Mouse (Mus musculus) liver, embryonic 11.5 days (tissue): ENCODE results near the gene Cfd. TPM values are rescaled to one million over a fixed set of nuclear protein-coding genes. Genes with fewer than 3 reads are reported as not detected.

ENCODE experiments used
- ATAC-seq: fragments of 200-750 bp; cut with Nextera tagmentation; replicated peaks from 2 replicates; pipeline ENCODE4 v1.8.0; 2017; ENCODE audit warnings: moderate number of reproducible peaks, mild to moderate bottlenecking, moderate TSS enrichment, moderate library complexity; ENCODE audit not compliant: low FRiP score
- DNase-seq: peaks from one replicate; pipeline ENCODE4 v3.0.0-alpha.2; 2017; ENCODE audit warnings: low spot score
- H3K27ac ChIP-seq: fragments of 300-500 bp; sonication (generic); 2 replicates; pipeline ENCODE4 v1.5.1; 2014; ENCODE audit warnings: mild to moderate bottlenecking, low read depth, low read length, control low read depth
- H3K27me3 ChIP-seq: fragments of 300-500 bp; sonication (generic); replicated peaks from 2 replicates; pipeline ENCODE4 v1.6.1; 2014; ENCODE audit warnings: low read length, mixed read lengths; ENCODE audit not compliant: control insufficient read depth, insufficient read depth
- H3K36me3 ChIP-seq: fragments of 300-500 bp; sonication (generic); 2 replicates; pipeline ENCODE4 v1.6.1; 2014; ENCODE audit warnings: mild to moderate bottlenecking, low read length, moderate library complexity, mixed read lengths; ENCODE audit not compliant: control insufficient read depth, insufficient read depth
- H3K4me1 ChIP-seq: fragments of 300-500 bp; sonication (generic); replicated peaks from 2 replicates; pipeline ENCODE4 v1.6.1; 2014; ENCODE audit warnings: low read length, mixed read lengths; ENCODE audit not compliant: control insufficient read depth, insufficient read depth
- H3K4me2 ChIP-seq: fragments of 300-500 bp; sonication (generic); 2 replicates; pipeline ENCODE4 v1.6.1; 2014; ENCODE audit warnings: mild to moderate bottlenecking, control low read depth, moderate library complexity
- H3K4me3 ChIP-seq: fragments of 300-500 bp; sonication (generic); 2 replicates; pipeline ENCODE4 v1.5.1; 2014; ENCODE audit warnings: low read depth, low read length, control low read depth
- H3K9ac ChIP-seq: fragments of 300-500 bp; sonication (generic); 2 replicates; pipeline ENCODE4 v1.6.1; 2014; ENCODE audit warnings: low read depth, low read length, control low read depth
- H3K9me3 ChIP-seq: fragments of 300-500 bp; sonication (generic); 2 replicates; pipeline ENCODE4 v1.6.1; 2016; ENCODE audit warnings: low read length, inconsistent platforms, mixed read lengths; ENCODE audit not compliant: control insufficient read depth
- WGBS: fragments of 180-500 bp; shearing (Covaris S2); extraction: QIAGEN DNeasy Blood & Tissue Kit; methylation state at CpG from one replicate; pipeline ENCODE4 v1.1.7; 2014; 5-methylcytosine and 5-hydroxymethylcytosine counted together
- polyA plus RNA-seq: library from polyadenylated mRNA; unstranded; fragments of >200 nt; fragmentation: Nextera tagmentation; extraction: Ambion mirVana; gene quantifications from 2 replicates; pipeline ENCODE4 v1.2.1, GENCODE M21; 2014

Gene Cfd
- polyA plus RNA-seq, 1 experiment from 2014 or later = not detected

- H3K4me2 ChIP-seq = peak overlapping the region; percentile 68; the same call in 1 of the 2 replicates
- 0 out of 2 replicates have a peak overlapping the region, but pooled peaks have one; percentile 22 for H3K9ac ChIP-seq
- H3K36me3 ChIP-seq = peaks cover 28% of the 10 kb centered on the region
- no peaks in the 10 kb centered on the region for H3K9me3 ChIP-seq
- H3K4me1 ChIP-seq = peaks cover 8% of the 10 kb centered on the region
- DNase-seq = no peak
- no peak overlapping the region for H3K4me3 ChIP-seq
- no peaks in the 10 kb centered on the region for H3K27me3 ChIP-seq
- H3K27ac ChIP-seq = no peak overlapping the region
- 88% methylated on average over 10 of the region's 10 CpGs for whole genome bisulfite sequencing
- no peak for ATAC-seq
Observed at GRCm38 (mm10) chr10:79907415-79907814, 16.8 kb downstream of the Cfd start.

GRCm38 (mm10) chr10:79908167-79909091 lies 17.8 kb downstream of the Cfd start, which contains the start of gene Med16:
Med16 (minus strand) TSS chr10:79908923.
- Histone ChIP-seq H3K27ac (peak within 1 kb of the TSS; percentile 97), H3K27me3 (no peaks in the 10 kb centered on the region), H3K4me2 (peak within 1 kb of the TSS; percentile 68), H3K4me1 (peaks cover 9% of the 10 kb centered on the region), H3K9ac (peak within 1 kb of the TSS; percentile 91), H3K36me3 (peaks cover 24% of the 10 kb centered on the region), H3K4me3 (peak within 1 kb of the TSS; percentile 73), H3K9me3 (no peaks in the 10 kb centered on the region)
- peak; percentile 94 for ATAC-seq
- 2% methylated on average over 52 of the region's 52 CpGs for WGBS
- DNase-seq = peak; percentile 97

DNA sequence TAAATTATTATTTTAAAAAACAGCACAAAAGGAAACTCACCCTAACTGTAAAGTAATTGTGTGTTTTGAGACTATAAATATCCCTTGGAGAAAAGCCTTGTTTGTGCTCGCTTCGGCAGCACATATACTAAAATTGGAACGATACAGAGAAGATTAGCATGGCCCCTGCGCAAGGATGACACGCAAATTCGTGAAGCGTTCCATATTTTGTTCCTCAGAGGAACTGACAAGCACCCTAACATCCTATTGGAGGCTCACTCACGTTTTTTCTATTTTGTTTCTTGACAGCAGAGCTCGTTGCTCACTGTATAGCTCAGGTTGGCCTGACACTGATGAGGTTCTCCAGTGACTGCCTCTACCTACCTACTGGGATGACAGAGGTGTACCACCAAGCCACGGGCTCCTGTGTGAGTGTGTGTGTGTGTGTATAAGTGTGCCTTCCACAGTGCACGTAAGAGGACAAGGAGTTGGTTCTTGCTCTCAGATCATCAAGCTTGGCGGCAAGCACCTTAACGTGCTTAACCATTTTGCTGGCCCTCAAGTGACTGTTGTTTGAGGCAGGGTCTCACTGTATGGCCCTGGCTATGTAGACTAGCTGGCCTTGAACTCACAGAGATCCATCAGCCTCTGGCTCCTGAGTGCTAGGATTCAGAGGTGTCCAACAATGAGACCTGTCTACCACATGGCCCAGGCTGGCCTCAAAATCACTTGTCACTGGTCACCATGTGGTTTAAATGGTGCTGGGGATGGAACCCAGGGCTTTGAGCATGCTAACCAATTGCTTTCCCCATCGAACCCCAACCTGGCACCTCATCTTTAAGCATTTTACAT lies 18.7 kb downstream of the Cfd start:
- Histone ChIP-seq H3K36me3 (peaks cover 24% of the 10 kb centered on the region), H3K27me3 (no peaks in the 10 kb centered on the region), H3K4me2 (peak overlapping the region; percentile 33), H3K9ac (peak overlapping the region; percentile 4; the same call in 1 of the 2 replicates), H3K9me3 (no peaks in the 10 kb centered on the region), H3K27ac (peak overlapping the region; percentile 56), H3K4me1 (peaks cover 17% of the 10 kb centered on the region), H3K4me3 (peak overlapping the region; percentile 73; the same call in 1 of the 2 replicates)
- WGBS = 25% methylated on average over 14 of the region's 14 CpGs
- peak; percentile 68 for DNase-seq
- peak; percentile 62 for ATAC-seq

GRCm38 (mm10) chr10:79910556-79910955 lies 19.9 kb downstream of the Cfd start, which contains the start of gene Gm26602:
Gm26602 (plus strand) TSS chr10:79910856.
- DNase-seq (no peak), ATAC-seq (no peak)
- H3K27ac ChIP-seq = peak within 1 kb of the TSS; percentile 56
- no peak within 1 kb of the TSS for H3K9ac ChIP-seq
- peaks cover 14% of the 10 kb centered on the region for H3K36me3 ChIP-seq
- WGBS = 95% methylated on average over 4 of the region's 4 CpGs
- no peak within 1 kb of the TSS for H3K4me3 ChIP-seq
- H3K27me3 ChIP-seq = no peaks in the 10 kb centered on the region
- no peaks in the 10 kb centered on the region for H3K9me3 ChIP-seq
- H3K4me2 ChIP-seq = no peak within 1 kb of the TSS
- peaks cover 30% of the 10 kb centered on the region for H3K4me1 ChIP-seq

GRCm38 (mm10) chr10:79912412-79912811 lies 21.8 kb downstream of the Cfd start:
- WGBS = 67% methylated on average over 20 of the region's 20 CpGs

GRCm38 (mm10) chr10:79914131-79914947 lies 23.7 kb downstream of the Cfd start:
- Histone ChIP-seq H3K9me3 (no peaks in the 10 kb centered on the region), H3K4me1 (peaks cover 53% of the 10 kb centered on the region), H3K27me3 (peaks cover 20% of the 10 kb centered on the region), H3K27ac (peak overlapping the region; percentile 72), H3K36me3 (peaks cover 3% of the 10 kb centered on the region; the same call in 1 of the 2 replicates), H3K4me3 (peak overlapping the region; percentile 82), H3K9ac (peak overlapping the region; percentile 15), H3K4me2 (peak overlapping the region; percentile 97)
- WGBS = 29% methylated on average over 9 of the region's 11 CpGs
- peak; percentile 77 for ATAC-seq
- DNase-seq = no peak

More at GRCm38 (mm10) chr10:79912412-79912811, 21.8 kb downstream of the Cfd start:
- Histone ChIP-seq H3K9ac (no peak overlapping the region), H3K27ac (no peak overlapping the region), H3K27me3 (peaks cover 1% of the 10 kb centered on the region), H3K36me3 (peaks cover 3% of the 10 kb centered on the region; the same call in 1 of the 2 replicates), H3K9me3 (no peaks in the 10 kb centered on the region), H3K4me3 (no peak overlapping the region), H3K4me2 (no peak overlapping the region), H3K4me1 (peaks cover 43% of the 10 kb centered on the region)
- DNase-seq = no peak
- no peak for ATAC-seq

DNA sequence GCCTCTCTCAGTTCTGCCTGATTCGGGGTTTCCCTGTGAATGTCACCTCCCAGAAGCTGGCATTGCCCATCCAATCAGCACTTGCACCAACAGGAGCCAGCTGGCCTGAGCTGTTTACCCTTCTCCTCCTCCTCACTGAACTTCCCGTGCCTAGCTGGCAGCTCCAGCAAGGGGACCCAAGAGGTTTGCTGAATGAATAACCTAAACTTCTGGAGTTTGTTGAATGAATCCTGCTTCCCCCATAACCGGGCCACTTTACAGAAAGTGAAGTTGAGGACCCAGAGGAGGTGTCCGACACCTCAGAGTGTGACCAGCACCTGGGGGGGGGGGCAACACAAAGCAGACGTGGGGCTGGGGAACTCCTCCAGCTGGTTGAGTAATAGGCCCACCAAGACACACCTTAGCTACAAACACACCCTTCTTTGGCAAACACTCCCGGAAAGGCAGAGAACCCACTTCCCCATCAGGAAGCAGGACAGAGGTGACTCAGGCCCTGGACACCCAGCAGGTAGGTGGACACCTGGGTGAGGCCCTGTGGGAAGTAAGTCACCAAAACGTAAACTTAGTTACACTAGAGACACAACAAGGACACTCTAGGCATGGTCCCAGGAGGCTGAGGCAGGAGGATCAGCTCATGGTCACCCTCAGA lies 24.4 kb downstream of the Cfd start:
- peak overlapping the region; percentile 72 for H3K27ac ChIP-seq
- peak overlapping the region; percentile 15 for H3K9ac ChIP-seq
- H3K27me3 ChIP-seq = peaks cover 27% of the 10 kb centered on the region
- H3K4me3 ChIP-seq = peak overlapping the region; percentile 82
- peak overlapping the region; percentile 97 for H3K4me2 ChIP-seq
- ATAC-seq = no peak
- no peak for DNase-seq
- no peaks in the 10 kb centered on the region for H3K9me3 ChIP-seq
- H3K36me3 ChIP-seq = peaks cover 3% of the 10 kb centered on the region; the same call in 1 of the 2 replicates
- peaks cover 56% of the 10 kb centered on the region for H3K4me1 ChIP-seq
- WGBS = 51% methylated on average over 7 of the region's 7 CpGs
